Mouse (Mus musculus) bone marrow, adult 2 months (tissue): Measurements from ENCODE around the gene Vmn1r90. TPM values are rescaled to one million over a fixed set of nuclear protein-coding genes. Genes with fewer than 3 reads are reported as not detected.
"Not testable (repeated sequence)": the region's sequence is repeated elsewhere in the genome, so short reads cannot be mapped to it uniquely, and the experiment has no call there.

Experiments
- H3K27ac ChIP-seq: fragments of 200-500 bp; 2 replicates; pipeline ENCODE4 v1.5.1; 2012; ENCODE audit warnings: low read depth, mild to moderate bottlenecking, control low read depth, inconsistent platforms, low read length; ENCODE audit not compliant: control insufficient read depth, poor library complexity, insufficient read depth
- H3K4me1 ChIP-seq: fragments of 200-500 bp; 2 replicates; pipeline ENCODE4 v1.6.1; 2011; ENCODE audit warnings: low read length; ENCODE audit not compliant: control insufficient read depth, insufficient read depth
- H3K4me3 ChIP-seq: fragments of 200-500 bp; replicated peaks from 2 replicates; pipeline ENCODE3; 2011; ENCODE audit warnings: mild to moderate bottlenecking, low read depth, low read length, control low read depth; ENCODE audit not compliant: control insufficient read depth
- CTCF ChIP-seq: fragments of 200-500 bp; IDR thresholded peaks from 2 replicates; pipeline ENCODE4 v1.5.1; 2011; ENCODE audit warnings: low read length, control low read depth; ENCODE audit not compliant: control insufficient read depth, insufficient read depth
- POLR2A ChIP-seq: fragments of 200-500 bp; IDR thresholded peaks from 2 replicates; pipeline ENCODE4 v1.6.1; 2011; ENCODE audit warnings: low read depth, mild to moderate bottlenecking, control low read depth, low read length, borderline replicate concordance; ENCODE audit not compliant: control insufficient read depth
- WGBS: fragments of 180-500 bp; shearing (Covaris S2); methylation state at CpG from one replicate; pipeline ENCODE4 v1.1.7; 2018; 5-methylcytosine and 5-hydroxymethylcytosine counted together
- polyA plus RNA-seq: library from polyadenylated mRNA; stranded (reverse); fragments of >200 nt; gene quantifications from 2 replicates; pipeline ENCODE4 v1.2.4, GENCODE M21; 2011; ENCODE audit warnings: low replicate concordance; ENCODE audit not compliant: missing spikeins, insufficient read depth, insufficient read length

Gene Vmn1r90
- not detected in 2 replicates for polyA plus RNA-seq

DNA sequence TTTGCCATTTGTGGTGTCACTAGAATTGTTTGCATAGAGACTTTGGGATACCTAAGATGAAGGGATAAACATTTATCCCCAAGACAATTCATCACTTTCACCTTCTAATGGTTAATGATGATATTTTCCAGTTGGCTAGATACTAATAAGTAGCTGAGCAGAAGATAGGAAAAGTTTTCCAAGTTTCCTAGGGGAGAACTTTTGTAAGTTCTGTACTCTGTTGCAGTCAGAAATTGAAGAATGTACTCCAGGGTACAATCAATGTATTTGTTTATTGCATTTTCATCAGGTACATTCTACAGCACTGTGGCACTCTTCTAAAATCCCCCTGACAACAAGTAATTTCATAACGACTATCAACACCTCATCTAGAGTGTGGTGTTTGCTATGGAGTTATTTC is at the start of gene Vmn1r90:
Gene Vmn1r90 (minus strand): TSS at position 101 of the 400 bp plus-strand sequence.
- H3K27ac ChIP-seq: no peak within 1 kb of the TSS
- TF ChIP-seq POLR2A: no peak
- TF ChIP-seq CTCF: no peak
- no peaks in the 10 kb centered on the region for H3K4me1 ChIP-seq
- 50% methylated on average over 1 of the region's 1 CpGs for WGBS
- H3K4me3 ChIP-seq: no peak within 1 kb of the TSS

- not testable (repeated sequence) for H3K4me3 ChIP-seq, H3K27ac ChIP-seq, H3K4me1 ChIP-seq
- 55% methylated on average over 8 of the region's 8 CpGs for WGBS
These were observed 29.7 kb upstream of the Vmn1r90 start for GRCm38 (mm10) chr7:14593009-14593408.

DNA sequence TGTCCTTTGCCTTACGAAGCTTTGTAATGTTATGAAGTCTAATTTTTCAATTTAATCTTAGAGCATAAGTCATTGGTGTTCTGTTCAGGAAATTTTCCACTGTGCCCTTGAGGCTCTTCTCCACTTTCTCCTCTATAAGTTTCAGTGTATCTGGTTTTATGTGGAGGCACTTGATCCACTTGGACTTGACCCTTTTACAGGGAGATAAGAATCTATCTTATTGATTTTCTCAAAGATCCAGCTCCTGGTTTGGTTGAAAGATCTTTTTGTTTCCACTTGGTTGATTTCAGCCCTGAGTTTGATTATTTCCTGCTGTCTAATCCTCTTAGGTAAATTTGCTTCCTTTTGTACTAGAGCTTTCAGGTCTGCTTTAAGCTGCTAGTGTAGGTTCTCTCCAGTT is 11.0 kb downstream of the Vmn1r90 start:
- 91% methylated on average over 1 of the region's 1 CpGs for WGBS
- TF ChIP-seq POLR2A: no peak
- TF ChIP-seq CTCF: no peak
- no peaks in the 10 kb centered on the region for H3K4me1 ChIP-seq

GRCm38 (mm10) chr7:14525280-14525679 is 38.0 kb downstream of the Vmn1r90 start:
- TF ChIP-seq POLR2A (no peak), CTCF (no peak)
- 51% methylated on average over 1 of the region's 1 CpGs for WGBS
- Histone ChIP-seq H3K4me3 (no peak overlapping the region), H3K4me1 (no peaks in the 10 kb centered on the region), H3K27ac (no peak overlapping the region)

More for the DNA sequence above, 11.0 kb downstream of the Vmn1r90 start:
- no peak overlapping the region for H3K4me3 ChIP-seq
- H3K27ac ChIP-seq: no peak overlapping the region

GRCm38 (mm10) chr7:14522636-14523035 is 40.7 kb downstream of the Vmn1r90 start:
- Histone ChIP-seq H3K27ac (no peak overlapping the region), H3K4me3 (no peak overlapping the region), H3K4me1 (no peaks in the 10 kb centered on the region)
- 68% methylated on average over 1 of the region's 1 CpGs for WGBS
- no peak for TF ChIP-seq CTCF
- no peak for TF ChIP-seq POLR2A

DNA sequence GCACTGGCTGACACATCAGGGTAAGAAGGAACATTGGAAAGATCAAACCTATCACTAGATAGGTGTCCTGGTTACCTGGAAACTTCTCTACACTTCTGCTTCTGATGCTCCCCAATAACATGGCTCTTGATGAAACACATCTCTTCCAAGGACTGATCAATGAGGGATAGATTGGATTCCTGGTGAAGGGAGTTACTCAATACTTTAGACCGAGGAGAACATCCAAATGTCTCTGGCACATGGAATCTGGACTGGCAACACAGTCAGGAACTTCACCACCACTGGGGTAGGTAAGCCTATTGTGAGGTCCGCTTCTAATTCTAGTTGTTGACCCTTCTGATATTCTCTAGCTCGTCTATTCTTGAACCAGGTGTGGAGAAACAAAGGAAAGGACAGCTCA is 45.0 kb downstream of the Vmn1r90 start:
- TF ChIP-seq CTCF (no peak), POLR2A (no peak)
- H3K4me1 ChIP-seq: no peaks in the 10 kb centered on the region
- H3K4me3 ChIP-seq: no peak overlapping the region
- WGBS: 53% methylated on average over 3 of the region's 3 CpGs
- H3K27ac ChIP-seq: no peak overlapping the region

Other genes with a start within 250 kb of the Vmn1r90 start
- gene Obox8, start 229.9 kb downstream of the Vmn1r90 start, polyA plus RNA-seq: not detected in 2 replicates
- gene Sult2a8, start 116.7 kb downstream of the Vmn1r90 start, polyA plus RNA-seq: 1.4 and 2.4 TPM in 2 replicates
- gene Sult2a7, start 69.3 kb downstream of the Vmn1r90 start, polyA plus RNA-seq: not detected in 2 replicates
- gene Obox7, start 96.0 kb upstream of the Vmn1r90 start, polyA plus RNA-seq: not detected in 2 replicates